16 mouse cellular contexts compared by ENCODE assay signal in the genomic region with DNA sequence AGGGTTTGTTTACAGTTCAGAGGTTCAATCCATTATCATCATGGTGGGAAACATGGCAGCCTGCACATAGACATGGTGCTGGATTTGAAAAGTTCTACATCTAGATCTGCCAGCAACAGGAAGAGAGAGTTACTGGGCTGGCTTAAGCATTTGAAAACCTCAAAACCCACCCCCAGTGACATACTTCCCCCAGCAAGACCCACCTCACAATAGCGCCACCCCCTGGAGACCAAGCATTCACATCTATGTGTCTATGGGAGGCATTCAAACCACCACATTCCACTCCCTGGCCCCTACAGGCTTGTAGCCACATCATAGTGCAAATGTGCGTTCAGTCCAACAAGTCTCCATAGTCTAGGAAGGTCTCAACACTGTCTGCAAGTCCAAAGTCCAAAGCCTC.
DNase-seq lines count a peak whose midpoint lies in the region; ATAC-seq and TF ChIP-seq lines count a peak whose summit lies in the region.
"Had no signal": no experiment of that assay in that cellular context is flagged by ENCODE, and none has a peak within 500 bp of the region (broad histone marks: within the 10 kb centered on the region; RNA-seq: fewer than 3 reads in every experiment).

No protein-coding gene starts in this region.

- TF ChIP-seq CTCF in intestine, postnatal 0 days (IDR thresholded peaks at IDR 0.05; ENCODE audit: low read depth) = peak; percentile 29
- peak; percentile 37 for TF ChIP-seq CTCF in midbrain, postnatal 0 days (IDR thresholded peaks at IDR 0.05)

- H3K4me3 ChIP-seq in intestine, postnatal 0 days (ENCODE audit: low read depth, low read length) = no peak overlapping the region
- H3K4me3 ChIP-seq in intestine, embryonic 16.5 days (ENCODE audit: low read length) = no peak overlapping the region
- no peak overlapping the region for H3K4me3 ChIP-seq in midbrain, postnatal 0 days (ENCODE audit: low read depth, low read length)
- H3K4me3 ChIP-seq in midbrain, embryonic 15.5 days = no peak overlapping the region
- H3K4me3 ChIP-seq: embryonic facial prominence, embryonic 15.5 days; forebrain, embryonic 12.5 days; hindbrain, embryonic 15.5 days; megakaryocyte, embryonic 14.5 days had no signal

- ATAC-seq in intestine, postnatal 0 days = no peak
- ATAC-seq in intestine, embryonic 16.5 days = no peak
- no peak for ATAC-seq in midbrain, postnatal 0 days (ENCODE audit: low FRiP score)
- no peak for ATAC-seq in midbrain, embryonic 15.5 days (replicated peaks)
- ATAC-seq in megakaryocyte progenitor cell, adult 5-6 weeks (replicated peaks; ENCODE audit: poor library complexity) = 0 out of 2 replicates have a peak, but pooled peaks have one; percentile 32
- no peak for ATAC-seq in megakaryocyte, adult 5-6 weeks (ENCODE audit: poor library complexity, severe bottlenecking)

- DNase-seq in midbrain, postnatal 0 days (ENCODE audit: low spot score) = no peak
- DNase-seq in ES-CJ7 (ENCODE audit: low read depth, low spot score) = peak; percentile 62
- DNase-seq: adrenal gland, adult 8-10 months; gastrocnemius, postnatal 14 days; heart, postnatal 14 days; kidney, adult 9 months had no signal

- no peaks in the 10 kb centered on the region for H3K27me3 ChIP-seq in intestine, postnatal 0 days (replicated peaks; ENCODE audit: control insufficient read depth, insufficient read depth, low read length)
- H3K27me3 ChIP-seq in intestine, embryonic 16.5 days (replicated peaks; ENCODE audit: control insufficient read depth, insufficient read depth, low read length) = no peaks in the 10 kb centered on the region
- no peaks in the 10 kb centered on the region for H3K27me3 ChIP-seq in midbrain, postnatal 0 days (ENCODE audit: insufficient read depth, low read length)
- no peaks in the 10 kb centered on the region for H3K27me3 ChIP-seq in midbrain, embryonic 15.5 days (replicated peaks)
- H3K27me3 ChIP-seq: CH12.LX; embryonic facial prominence, embryonic 15.5 days; forebrain, embryonic 12.5 days; hindbrain, embryonic 15.5 days had no signal

- H3K9ac ChIP-seq in intestine, postnatal 0 days (ENCODE audit: low read depth, low read length) = no peak overlapping the region
- no peak overlapping the region for H3K9ac ChIP-seq in intestine, embryonic 16.5 days (ENCODE audit: low read depth, low read length)
- H3K9ac ChIP-seq in midbrain, postnatal 0 days (replicated peaks; ENCODE audit: low read length, poor library complexity, severe bottlenecking) = no peak overlapping the region
- H3K9ac ChIP-seq in midbrain, embryonic 15.5 days = no peak overlapping the region
- H3K9ac ChIP-seq: embryonic facial prominence, embryonic 15.5 days; forebrain, embryonic 12.5 days; hindbrain, embryonic 15.5 days had no signal

- no peaks in the 10 kb centered on the region for H3K36me3 ChIP-seq in intestine, postnatal 0 days (ENCODE audit: control insufficient read depth, insufficient read depth)
- H3K36me3 ChIP-seq in intestine, embryonic 16.5 days (ENCODE audit: control insufficient read depth, insufficient read depth, low read length) = no peaks in the 10 kb centered on the region
- no peaks in the 10 kb centered on the region for H3K36me3 ChIP-seq in midbrain, postnatal 0 days (ENCODE audit: insufficient read depth, low read length)
- H3K36me3 ChIP-seq in midbrain, embryonic 15.5 days (replicated peaks) = no peaks in the 10 kb centered on the region
- H3K36me3 ChIP-seq: embryonic facial prominence, embryonic 15.5 days; forebrain, embryonic 12.5 days; hindbrain, embryonic 15.5 days had no signal

- H3K4me2 ChIP-seq in intestine, postnatal 0 days (replicated peaks; ENCODE audit: low read depth) = no peak overlapping the region
- no peak overlapping the region for H3K4me2 ChIP-seq in intestine, embryonic 16.5 days (ENCODE audit: low read depth, low read length)
- H3K4me2 ChIP-seq in midbrain, postnatal 0 days (ENCODE audit: low read depth, low read length, poor library complexity, severe bottlenecking) = no peak overlapping the region
- no peak overlapping the region for H3K4me2 ChIP-seq in midbrain, embryonic 15.5 days
- H3K4me2 ChIP-seq: embryonic facial prominence, embryonic 15.5 days; forebrain, embryonic 12.5 days; hindbrain, embryonic 15.5 days had no signal

- H3K4me1 ChIP-seq in intestine, postnatal 0 days (replicated peaks; ENCODE audit: control insufficient read depth, insufficient read depth, low read length) = no peaks in the 10 kb centered on the region
- no peaks in the 10 kb centered on the region for H3K4me1 ChIP-seq in intestine, embryonic 16.5 days (ENCODE audit: control insufficient read depth, insufficient read depth, low read length)
- no peaks in the 10 kb centered on the region for H3K4me1 ChIP-seq in midbrain, postnatal 0 days (ENCODE audit: insufficient read depth, low read length)
- H3K4me1 ChIP-seq in midbrain, embryonic 15.5 days = peaks cover 3% of the 10 kb centered on the region; the same call in 1 of the 2 replicates
- H3K4me1 ChIP-seq: embryonic facial prominence, embryonic 15.5 days; megakaryocyte, embryonic 14.5 days had no signal

- WGBS in intestine, postnatal 0 days = 79% methylated on average over 2 of the region's 2 CpGs
- 89% methylated on average over 2 of the region's 2 CpGs for WGBS in intestine, embryonic 16.5 days
- WGBS in midbrain, postnatal 0 days = 85% methylated on average over 2 of the region's 2 CpGs
- WGBS in midbrain, embryonic 15.5 days = 99% methylated on average over 2 of the region's 2 CpGs

- H3K9me3 ChIP-seq in intestine, postnatal 0 days (ENCODE audit: control insufficient read depth) = no peaks in the 10 kb centered on the region
- no peaks in the 10 kb centered on the region for H3K9me3 ChIP-seq in intestine, embryonic 16.5 days (ENCODE audit: control insufficient read depth, low read length)
- H3K9me3 ChIP-seq in midbrain, postnatal 0 days (ENCODE audit: low read length) = no peaks in the 10 kb centered on the region
- no peaks in the 10 kb centered on the region for H3K9me3 ChIP-seq in midbrain, embryonic 15.5 days
- H3K9me3 ChIP-seq: embryonic facial prominence, embryonic 15.5 days; forebrain, embryonic 12.5 days; hindbrain, embryonic 15.5 days; megakaryocyte, embryonic 14.5 days had no signal

- no peak overlapping the region for H3K27ac ChIP-seq in intestine, postnatal 0 days (ENCODE audit: low read depth, low read length)
- no peak overlapping the region for H3K27ac ChIP-seq in intestine, embryonic 16.5 days (ENCODE audit: low read length)
- no peak overlapping the region for H3K27ac ChIP-seq in midbrain, postnatal 0 days (ENCODE audit: low read depth, low read length)
- H3K27ac ChIP-seq in midbrain, embryonic 15.5 days = no peak overlapping the region
- H3K27ac ChIP-seq: embryonic facial prominence, embryonic 15.5 days; forebrain, embryonic 12.5 days; hindbrain, embryonic 15.5 days had no signal
